Mouse (Mus musculus) neural tube, embryonic 14.5 days (tissue): Measurements from ENCODE around the gene Eefsec. TPM values are rescaled to one million over a fixed set of nuclear protein-coding genes. Genes with fewer than 3 reads are reported as not detected.

Source experiments
- ATAC-seq: fragments of 200-750 bp; cut with Nextera tagmentation; 2 replicates; pipeline ENCODE4 v1.8.0; 2017; ENCODE audit warnings: low read depth, mild to moderate bottlenecking, moderate TSS enrichment, moderate library complexity
- H3K27ac ChIP-seq: fragments of 300-500 bp; sonication (generic); 2 replicates; pipeline ENCODE4 v1.5.1; 2014; ENCODE audit warnings: low read depth, mild to moderate bottlenecking, control low read depth, low read length, moderate library complexity, mixed read lengths
- H3K27me3 ChIP-seq: fragments of 300-500 bp; sonication (generic); 2 replicates; pipeline ENCODE4 v1.6.1; 2014; ENCODE audit warnings: low read length; ENCODE audit not compliant: control insufficient read depth, insufficient read depth
- H3K36me3 ChIP-seq: fragments of 300-500 bp; sonication (generic); 2 replicates; pipeline ENCODE4 v1.6.1; 2014; ENCODE audit warnings: low read length, mixed read lengths; ENCODE audit not compliant: control insufficient read depth, insufficient read depth
- H3K4me1 ChIP-seq: fragments of 300-500 bp; sonication (generic); 2 replicates; pipeline ENCODE4 v1.6.1; 2014; ENCODE audit warnings: low read length; ENCODE audit not compliant: control insufficient read depth, insufficient read depth
- H3K4me2 ChIP-seq: fragments of 300-500 bp; sonication (generic); 2 replicates; pipeline ENCODE4 v1.6.1; 2014; ENCODE audit warnings: mild to moderate bottlenecking, low read depth, low read length, control low read depth
- H3K4me3 ChIP-seq: fragments of 300-500 bp; sonication (generic); 2 replicates; pipeline ENCODE4 v1.5.1; 2014; ENCODE audit warnings: low read depth, low read length, control low read depth, mixed read lengths
- H3K9ac ChIP-seq: fragments of 300-500 bp; sonication (generic); replicated peaks from 2 replicates; pipeline ENCODE4 v1.6.1; 2014; ENCODE audit warnings: low read depth, mild to moderate bottlenecking, control low read depth, low read length, mixed read lengths
- H3K9me3 ChIP-seq: fragments of 300-500 bp; sonication (generic); 2 replicates; pipeline ENCODE4 v1.6.1; 2016; ENCODE audit warnings: low read length; ENCODE audit not compliant: control insufficient read depth
- WGBS: fragments of 180-500 bp; shearing (Covaris S2); extraction: QIAGEN DNeasy Blood & Tissue Kit; methylation state at CpG from one replicate; pipeline ENCODE4 v1.1.7; 2014; 5-methylcytosine and 5-hydroxymethylcytosine counted together
- polyA plus RNA-seq: library from polyadenylated mRNA; unstranded; fragments of >200 nt; fragmentation: Nextera tagmentation; extraction: Ambion mirVana; gene quantifications from 2 replicates; pipeline ENCODE4 v1.2.1, GENCODE M21; 2014

Eefsec gene
- polyA plus RNA-seq, 1 experiment from 2014 or later = 30.2 TPM

- ATAC-seq = no peak
- no peak overlapping the region for H3K4me3 ChIP-seq
- H3K9ac ChIP-seq = no peak overlapping the region
- H3K4me1 ChIP-seq = no peaks in the 10 kb centered on the region
- H3K36me3 ChIP-seq = no peaks in the 10 kb centered on the region
- H3K27me3 ChIP-seq = no peaks in the 10 kb centered on the region
- no peak overlapping the region for H3K27ac ChIP-seq
- no peaks in the 10 kb centered on the region for H3K9me3 ChIP-seq
- no peak overlapping the region for H3K4me2 ChIP-seq
- WGBS = 68% methylated on average over 7 of the region's 7 CpGs
Measured at GRCm38 (mm10) chr6:88301234-88301633, 145.1 kb downstream of the Eefsec start.

GRCm38 (mm10) chr6:88299491-88299890, 146.8 kb downstream of the Eefsec start:
- H3K27me3 ChIP-seq = no peaks in the 10 kb centered on the region
- H3K4me2 ChIP-seq = no peak overlapping the region
- H3K4me1 ChIP-seq = no peaks in the 10 kb centered on the region
- no peak overlapping the region for H3K27ac ChIP-seq
- ATAC-seq = no peak
- no peak overlapping the region for H3K9ac ChIP-seq
- 59% methylated on average over 2 of the region's 2 CpGs for WGBS
- H3K4me3 ChIP-seq = no peak overlapping the region
- no peaks in the 10 kb centered on the region for H3K36me3 ChIP-seq
- H3K9me3 ChIP-seq = no peaks in the 10 kb centered on the region

GRCm38 (mm10) chr6:88292274-88292909, 153.9 kb downstream of the Eefsec start:
- ATAC-seq = no peak
- no peak overlapping the region for H3K9ac ChIP-seq
- 79% methylated on average over 4 of the region's 4 CpGs for WGBS

GRCm38 (mm10) chr6:88290129-88290766, 156.1 kb downstream of the Eefsec start:
- no peaks in the 10 kb centered on the region for H3K27me3 ChIP-seq
- no peak for ATAC-seq
- H3K4me1 ChIP-seq = no peaks in the 10 kb centered on the region
- H3K4me2 ChIP-seq = no peak overlapping the region
- no peak overlapping the region for H3K4me3 ChIP-seq
- H3K27ac ChIP-seq = no peak overlapping the region
- no peak overlapping the region for H3K9ac ChIP-seq
- 73% methylated on average over 6 of the region's 6 CpGs for WGBS
- no peaks in the 10 kb centered on the region for H3K36me3 ChIP-seq
- no peaks in the 10 kb centered on the region for H3K9me3 ChIP-seq

More at GRCm38 (mm10) chr6:88292274-88292909, 153.9 kb downstream of the Eefsec start:
- Histone ChIP-seq H3K4me1 (no peaks in the 10 kb centered on the region), H3K27ac (no peak overlapping the region), H3K4me3 (no peak overlapping the region), H3K36me3 (no peaks in the 10 kb centered on the region), H3K9me3 (no peaks in the 10 kb centered on the region), H3K4me2 (no peak overlapping the region), H3K27me3 (no peaks in the 10 kb centered on the region)

- H3K36me3 ChIP-seq = no peaks in the 10 kb centered on the region
- no peak for ATAC-seq
Measured at GRCm38 (mm10) chr6:88278141-88278540, 168.2 kb downstream of the Eefsec start.

GRCm38 (mm10) chr6:88277242-88277641, 169.1 kb downstream of the Eefsec start:
- H3K27ac ChIP-seq = no peak overlapping the region
- WGBS = 96% methylated on average over 4 of the region's 4 CpGs
- H3K36me3 ChIP-seq = no peaks in the 10 kb centered on the region
- H3K27me3 ChIP-seq = no peaks in the 10 kb centered on the region
- no peak overlapping the region for H3K9ac ChIP-seq
- H3K9me3 ChIP-seq = no peaks in the 10 kb centered on the region
- ATAC-seq = no peak
- H3K4me1 ChIP-seq = no peaks in the 10 kb centered on the region
- no peak overlapping the region for H3K4me2 ChIP-seq
- no peak overlapping the region for H3K4me3 ChIP-seq

More at GRCm38 (mm10) chr6:88278141-88278540, 168.2 kb downstream of the Eefsec start:
- no peaks in the 10 kb centered on the region for H3K4me1 ChIP-seq
- 80% methylated on average over 2 of the region's 2 CpGs for WGBS
- no peak overlapping the region for H3K4me3 ChIP-seq
- no peaks in the 10 kb centered on the region for H3K9me3 ChIP-seq
- H3K9ac ChIP-seq = no peak overlapping the region
- no peak overlapping the region for H3K4me2 ChIP-seq
- H3K27me3 ChIP-seq = no peaks in the 10 kb centered on the region
- no peak overlapping the region for H3K27ac ChIP-seq

GRCm38 (mm10) chr6:88276221-88276620, 170.1 kb downstream of the Eefsec start:
- H3K27me3 ChIP-seq = no peaks in the 10 kb centered on the region
- no peak for ATAC-seq
- no peak overlapping the region for H3K4me3 ChIP-seq
- H3K9ac ChIP-seq = no peak overlapping the region
- H3K9me3 ChIP-seq = no peaks in the 10 kb centered on the region
- H3K4me1 ChIP-seq = no peaks in the 10 kb centered on the region
- no peak overlapping the region for H3K27ac ChIP-seq
- WGBS = 85% methylated on average over 4 of the region's 4 CpGs
- H3K36me3 ChIP-seq = no peaks in the 10 kb centered on the region
- H3K4me2 ChIP-seq = no peak overlapping the region

GRCm38 (mm10) chr6:88274623-88275022, 171.7 kb downstream of the Eefsec start:
- ATAC-seq = no peak
- H3K27ac ChIP-seq = no peak overlapping the region
- no peaks in the 10 kb centered on the region for H3K9me3 ChIP-seq
- whole genome bisulfite sequencing = 93% methylated on average over 6 of the region's 6 CpGs
- no peak overlapping the region for H3K9ac ChIP-seq
- no peak overlapping the region for H3K4me2 ChIP-seq
- no peaks in the 10 kb centered on the region for H3K27me3 ChIP-seq
- H3K4me3 ChIP-seq = no peak overlapping the region
- no peaks in the 10 kb centered on the region for H3K36me3 ChIP-seq
- no peaks in the 10 kb centered on the region for H3K4me1 ChIP-seq

- H3K36me3 ChIP-seq = no peaks in the 10 kb centered on the region
- no peaks in the 10 kb centered on the region for H3K4me1 ChIP-seq
- H3K4me3 ChIP-seq = no peak overlapping the region
- H3K27ac ChIP-seq = no peak overlapping the region
- H3K9ac ChIP-seq = no peak overlapping the region
- no peak overlapping the region for H3K4me2 ChIP-seq
- no peak for ATAC-seq
- H3K9me3 ChIP-seq = no peaks in the 10 kb centered on the region
- H3K27me3 ChIP-seq = no peaks in the 10 kb centered on the region
- 88% methylated on average over 2 of the region's 2 CpGs for WGBS
Measured at GRCm38 (mm10) chr6:88267970-88268369, 178.4 kb downstream of the Eefsec start.
